Mouse (Mus musculus) liver, postnatal 0 days (tissue): ENCODE results near the gene Agmat. TPM values are rescaled to one million over a fixed set of nuclear protein-coding genes. Genes with fewer than 3 reads are reported as not detected.

Experiments
- ATAC-seq: fragments of 200-750 bp; cut with Nextera tagmentation; 2 replicates; pipeline ENCODE4 v1.8.0; 2017; ENCODE audit warnings: mild to moderate bottlenecking, moderate library complexity
- DNase-seq: peaks from one replicate; pipeline ENCODE4 v3.0.0-alpha.2; 2016
- H3K27ac ChIP-seq: fragments of 300-500 bp; sonication (generic); 2 replicates; pipeline ENCODE4 v1.5.1; 2014; ENCODE audit warnings: antibody characterized with exemption, moderate library complexity, mild to moderate bottlenecking, low read depth
- H3K27me3 ChIP-seq: fragments of 300-500 bp; sonication (generic); 2 replicates; pipeline ENCODE4 v1.6.1; 2014; ENCODE audit warnings: low read length, control low read depth, mixed read lengths; ENCODE audit not compliant: insufficient read depth
- H3K36me3 ChIP-seq: fragments of 300-500 bp; sonication (generic); replicated peaks from 2 replicates; pipeline ENCODE4 v1.6.1; 2014; ENCODE audit warnings: mild to moderate bottlenecking, control low read depth, low read length, moderate library complexity, mixed read lengths; ENCODE audit not compliant: insufficient read depth
- H3K4me1 ChIP-seq: fragments of 300-500 bp; sonication (generic); 2 replicates; pipeline ENCODE4 v1.6.1; 2014; ENCODE audit warnings: antibody characterized with exemption, mild to moderate bottlenecking, control low read depth; ENCODE audit not compliant: insufficient read depth
- H3K4me2 ChIP-seq: fragments of 300-500 bp; sonication (generic); 2 replicates; pipeline ENCODE4 v1.6.1; 2014; ENCODE audit warnings: low read depth, mild to moderate bottlenecking, low read length, moderate library complexity, mixed read lengths
- H3K4me3 ChIP-seq: fragments of 300-500 bp; sonication (generic); 2 replicates; pipeline ENCODE4 v1.5.1; 2014; ENCODE audit warnings: low read depth, low read length
- H3K9ac ChIP-seq: fragments of 300-500 bp; sonication (generic); replicated peaks from 2 replicates; pipeline ENCODE4 v1.6.1; 2014; ENCODE audit warnings: mild to moderate bottlenecking, moderate library complexity
- H3K9me3 ChIP-seq: fragments of 300-500 bp; sonication (generic); 2 replicates; pipeline ENCODE4 v1.6.1; 2016; ENCODE audit warnings: mild to moderate bottlenecking, control low read depth, low read length, mixed read lengths
- CTCF ChIP-seq: sonication (generic); IDR thresholded peaks from 2 replicates; pipeline ENCODE4 v1.5.1; 2016; ENCODE audit warnings: antibody characterized with exemption, low read depth
- EP300 ChIP-seq: IDR thresholded peaks from 2 replicates; pipeline ENCODE4 v1.6.1; 2016; ENCODE audit warnings: antibody characterized with exemption, low read depth, mild to moderate bottlenecking
- WGBS: fragments of 180-500 bp; shearing (Covaris S2); extraction: QIAGEN DNeasy Blood & Tissue Kit; methylation state at CpG from one replicate; pipeline ENCODE4 v1.1.7; 2014; ENCODE audit not compliant: insufficient replicate concordance; 5-methylcytosine and 5-hydroxymethylcytosine counted together
- polyA plus RNA-seq: library from polyadenylated mRNA; unstranded; fragments of >200 nt; fragmentation: Nextera tagmentation; extraction: Ambion mirVana; gene quantifications from 2 replicates; pipeline ENCODE4 v1.2.1, GENCODE M21; 2015

Gene Agmat
- polyA plus RNA-seq, 1 experiment from 2014 or later = 105 TPM

GRCm38 (mm10) chr4:141805886-141806285 is 59.4 kb downstream of the Agmat start:
- Histone ChIP-seq H3K4me3 (no peak overlapping the region), H3K4me1 (no peaks in the 10 kb centered on the region), H3K4me2 (no peak overlapping the region), H3K36me3 (peaks cover 59% of the 10 kb centered on the region), H3K9ac (no peak overlapping the region), H3K27ac (no peak overlapping the region), H3K9me3 (no peaks in the 10 kb centered on the region), H3K27me3 (no peaks in the 10 kb centered on the region)
- TF ChIP-seq CTCF (no peak), EP300 (no peak)
- 77% methylated on average over 8 of the region's 8 CpGs for WGBS
- ATAC-seq (no peak), DNase-seq (no peak)

Other genes with a start within 250 kb of the Agmat start
- gene Spen, start 208.1 kb upstream of the Agmat start, polyA plus RNA-seq = 2.3 and 3.0 TPM in 2 replicates
- gene Fblim1, start 140.6 kb upstream of the Agmat start, polyA plus RNA-seq = 1.5 and 1.8 TPM in 2 replicates
- gene Tmem82, start 128.0 kb upstream of the Agmat start, polyA plus RNA-seq = 17.3 and 17.8 TPM in 2 replicates
- gene Slc25a34, start 122.9 kb upstream of the Agmat start, polyA plus RNA-seq = 0.40 and 0.76 TPM in 2 replicates
- gene Plekhm2, start 81.8 kb upstream of the Agmat start, polyA plus RNA-seq = 1.7 TPM in 2 replicates
- gene Rsc1a1, start 61.1 kb upstream of the Agmat start, polyA plus RNA-seq = not detected in 2 replicates
- 21.7 and 22.6 TPM in 2 replicates for gene Ddi2, start 23.3 kb upstream of the Agmat start, polyA plus RNA-seq
- gene Dnajc16, start 44.3 kb downstream of the Agmat start, polyA plus RNA-seq = 2.7 TPM in 2 replicates
- gene Casp9, start 46.9 kb downstream of the Agmat start, polyA plus RNA-seq = 6.3 and 7.4 TPM in 2 replicates
- 0.61 and 28.3 TPM in 2 replicates for gene Cela2a, start 79.5 kb downstream of the Agmat start, polyA plus RNA-seq
- not detected in 2 replicates for gene Ctrc, start 99.7 kb downstream of the Agmat start, polyA plus RNA-seq
- 37.1 and 39.9 TPM in 2 replicates for gene Efhd2, start 128.2 kb downstream of the Agmat start, polyA plus RNA-seq